22 mouse cellular contexts compared by ENCODE assay signal in the genomic region with DNA sequence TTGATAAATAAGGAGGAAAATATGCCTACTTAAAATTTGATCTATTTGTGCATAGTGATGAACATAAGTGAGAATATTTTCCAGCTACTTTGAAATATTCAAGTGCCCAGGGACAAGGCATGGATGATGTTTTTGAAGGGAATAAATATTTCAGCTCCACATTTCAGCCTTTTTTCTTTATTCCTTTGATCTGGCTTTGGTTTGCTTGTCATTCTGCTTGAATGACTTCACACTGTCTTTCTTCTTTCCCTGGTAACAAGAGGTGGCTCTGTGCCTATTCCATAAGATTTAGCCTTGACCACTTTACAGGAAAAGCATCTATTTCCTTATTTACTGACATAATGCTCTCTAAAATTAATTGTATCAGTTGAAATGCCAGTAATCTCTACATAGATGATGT.
DNase-seq lines count a peak whose midpoint lies in the region; ATAC-seq and TF ChIP-seq lines count a peak whose summit lies in the region.
"Had no signal": no experiment of that assay in that cellular context is flagged by ENCODE, and none has a peak within 500 bp of the region (broad histone marks: within the 10 kb centered on the region; RNA-seq: fewer than 3 reads in every experiment).

No protein-coding gene starts in this region.

- no peaks in the 10 kb centered on the region for H3K9me3 ChIP-seq in forebrain, embryonic 14.5 days (replicated peaks; ENCODE audit: control insufficient read depth, low read length)
- H3K9me3 ChIP-seq in forebrain, embryonic 11.5 days (ENCODE audit: control insufficient read depth, low read length), result no peaks in the 10 kb centered on the region
- no peaks in the 10 kb centered on the region for H3K9me3 ChIP-seq in midbrain, postnatal 0 days (ENCODE audit: low read length)
- H3K9me3 ChIP-seq in midbrain, embryonic 11.5 days (ENCODE audit: control insufficient read depth, low read length), result no peaks in the 10 kb centered on the region
- H3K9me3 ChIP-seq: embryonic facial prominence, embryonic 10.5 days; embryonic facial prominence, embryonic 12.5 days; forebrain, embryonic 12.5 days; forebrain, embryonic 15.5 days had no signal

- peak; percentile 46 for DNase-seq in forebrain, embryonic 14.5 days (ENCODE audit: low spot score)
- DNase-seq in forebrain, embryonic 11.5 days (ENCODE audit: low spot score), result no peak
- DNase-seq in midbrain, postnatal 0 days (ENCODE audit: low spot score), result peak; percentile 4
- no peak for DNase-seq in midbrain, embryonic 11.5 days (ENCODE audit: low spot score, missing footprints)
- peak; percentile 7 for DNase-seq in Muller cell, postnatal 12 days (ENCODE audit: inconsistent ontology term)
- DNase-seq in heart, postnatal 4 days, result no peak
- DNase-seq: adrenal gland, adult 2 months; adrenal gland, postnatal 10 days; adrenal gland, postnatal 25 days; B cell, adult 2 months; cerebellum, adult 11-12 months; cerebellum, adult 2 months; cerebellum, adult 9-10 months; cerebellum, postnatal 10 days; cerebellum, postnatal 25 days; forebrain, postnatal 0 days had no signal

- H3K36me3 ChIP-seq in forebrain, embryonic 14.5 days (ENCODE audit: control insufficient read depth, insufficient read depth, low read length), result no peaks in the 10 kb centered on the region
- no peaks in the 10 kb centered on the region for H3K36me3 ChIP-seq in forebrain, embryonic 11.5 days (ENCODE audit: control insufficient read depth, insufficient read depth, low read length)
- no peaks in the 10 kb centered on the region for H3K36me3 ChIP-seq in midbrain, postnatal 0 days (ENCODE audit: insufficient read depth, low read length)
- no peaks in the 10 kb centered on the region for H3K36me3 ChIP-seq in midbrain, embryonic 11.5 days (ENCODE audit: control insufficient read depth, insufficient read depth, low read length)
- H3K36me3 ChIP-seq: embryonic facial prominence, embryonic 10.5 days; embryonic facial prominence, embryonic 12.5 days; forebrain, embryonic 12.5 days; forebrain, embryonic 15.5 days; G1E had no signal

- no peak overlapping the region for H3K4me2 ChIP-seq in forebrain, embryonic 14.5 days (ENCODE audit: low read length)
- H3K4me2 ChIP-seq in forebrain, embryonic 11.5 days (ENCODE audit: low read depth, low read length, severe bottlenecking), result no peak overlapping the region
- no peak overlapping the region for H3K4me2 ChIP-seq in midbrain, postnatal 0 days (ENCODE audit: low read depth, low read length, poor library complexity, severe bottlenecking)
- H3K4me2 ChIP-seq in midbrain, embryonic 11.5 days, result no peak overlapping the region
- H3K4me2 ChIP-seq: embryonic facial prominence, embryonic 12.5 days; forebrain, embryonic 12.5 days; forebrain, embryonic 15.5 days had no signal

- no peak overlapping the region for H3K4me3 ChIP-seq in forebrain, embryonic 14.5 days (ENCODE audit: low read depth, low read length)
- H3K4me3 ChIP-seq in forebrain, embryonic 11.5 days (ENCODE audit: low read depth, low read length), result no peak overlapping the region
- no peak overlapping the region for H3K4me3 ChIP-seq in midbrain, postnatal 0 days (ENCODE audit: low read depth, low read length)
- H3K4me3 ChIP-seq in midbrain, embryonic 11.5 days (ENCODE audit: low read depth, low read length), result no peak overlapping the region
- H3K4me3 ChIP-seq: embryonic facial prominence, embryonic 10.5 days; embryonic facial prominence, embryonic 12.5 days; forebrain, embryonic 12.5 days; forebrain, embryonic 15.5 days had no signal

- no peak overlapping the region for H3K27ac ChIP-seq in forebrain, embryonic 14.5 days (ENCODE audit: low read depth, low read length)
- H3K27ac ChIP-seq in forebrain, embryonic 11.5 days (ENCODE audit: low read depth, low read length), result no peak overlapping the region
- no peak overlapping the region for H3K27ac ChIP-seq in midbrain, postnatal 0 days (ENCODE audit: low read depth, low read length)
- no peak overlapping the region for H3K27ac ChIP-seq in midbrain, embryonic 11.5 days (ENCODE audit: low read depth, low read length)
- H3K27ac ChIP-seq: embryonic facial prominence, embryonic 10.5 days; embryonic facial prominence, embryonic 12.5 days; forebrain, embryonic 12.5 days had no signal

- peaks cover 10% of the 10 kb centered on the region; the same call in 1 of the 2 replicates for H3K4me1 ChIP-seq in forebrain, embryonic 14.5 days (ENCODE audit: control insufficient read depth, insufficient read depth, low read length)
- H3K4me1 ChIP-seq in forebrain, embryonic 11.5 days (replicated peaks; ENCODE audit: control insufficient read depth, insufficient read depth, low read length), result no peaks in the 10 kb centered on the region; the same call in 1 of the 2 replicates
- H3K4me1 ChIP-seq in midbrain, postnatal 0 days (ENCODE audit: insufficient read depth, low read length), result no peaks in the 10 kb centered on the region
- H3K4me1 ChIP-seq in midbrain, embryonic 11.5 days (ENCODE audit: control insufficient read depth, insufficient read depth, low read length), result peaks cover 6% of the 10 kb centered on the region; the same call in 1 of the 2 replicates
- H3K4me1 ChIP-seq: embryonic facial prominence, embryonic 10.5 days; embryonic facial prominence, embryonic 12.5 days had no signal

- no peak for TF ChIP-seq CTCF in midbrain, postnatal 0 days (IDR thresholded peaks at IDR 0.05)

- H3K9ac ChIP-seq in forebrain, embryonic 14.5 days (ENCODE audit: low read length), result no peak overlapping the region
- H3K9ac ChIP-seq in forebrain, embryonic 11.5 days (ENCODE audit: low read length), result no peak overlapping the region
- no peak overlapping the region for H3K9ac ChIP-seq in midbrain, postnatal 0 days (replicated peaks; ENCODE audit: low read length, poor library complexity, severe bottlenecking)
- H3K9ac ChIP-seq in midbrain, embryonic 11.5 days (ENCODE audit: low read length), result no peak overlapping the region
- H3K9ac ChIP-seq: embryonic facial prominence, embryonic 12.5 days; forebrain, embryonic 12.5 days; forebrain, embryonic 15.5 days; forebrain, postnatal 0 days had no signal

- no peak for ATAC-seq in forebrain, embryonic 14.5 days
- ATAC-seq in forebrain, embryonic 11.5 days (replicated peaks; ENCODE audit: low FRiP score), result no peak
- no peak for ATAC-seq in midbrain, postnatal 0 days (ENCODE audit: low FRiP score)
- ATAC-seq in midbrain, embryonic 11.5 days (ENCODE audit: low FRiP score), result no peak
- ATAC-seq: CD4-positive, CD25-positive, alpha-beta regulatory T cell, adult 4 months; forebrain, embryonic 15.5 days; forebrain, postnatal 0 days had no signal

- H3K27me3 ChIP-seq in forebrain, embryonic 14.5 days (replicated peaks; ENCODE audit: control insufficient read depth, insufficient read depth, low read length), result no peaks in the 10 kb centered on the region
- H3K27me3 ChIP-seq in forebrain, embryonic 11.5 days (ENCODE audit: control insufficient read depth, insufficient read depth, low read length), result no peaks in the 10 kb centered on the region
- no peaks in the 10 kb centered on the region for H3K27me3 ChIP-seq in midbrain, postnatal 0 days (ENCODE audit: insufficient read depth, low read length)
- H3K27me3 ChIP-seq in midbrain, embryonic 11.5 days (ENCODE audit: control insufficient read depth, insufficient read depth, low read length), result no peaks in the 10 kb centered on the region
- H3K27me3 ChIP-seq: embryonic facial prominence, embryonic 12.5 days; forebrain, embryonic 12.5 days; forebrain, embryonic 15.5 days had no signal

Comparison
In these comparisons a context has a peak if more than half of its experiments do, and no peak if none do; other contexts are left out.
1. DNase-seq: peak in forebrain, embryonic 14.5 days (single experiment), midbrain, postnatal 0 days (single experiment) and Muller cell, postnatal 12 days (single experiment); none in forebrain, embryonic 11.5 days (single experiment), midbrain, embryonic 11.5 days (single experiment) and heart, postnatal 4 days (single experiment).